Mouse (Mus musculus) midbrain, embryonic 15.5 days (tissue): ENCODE data around the gene Rtn3. TPM values are rescaled to one million over a fixed set of nuclear protein-coding genes. Genes with fewer than 3 reads are reported as not detected.

Experiments
- ATAC-seq: fragments of 200-750 bp; cut with Nextera tagmentation; replicated peaks from 2 replicates; pipeline ENCODE4 v1.8.0; 2017; ENCODE audit warnings: moderate TSS enrichment
- H3K27ac ChIP-seq: fragments of 300-500 bp; sonication (generic); 2 replicates; pipeline ENCODE4 v1.5.1; 2015; ENCODE audit warnings: mild to moderate bottlenecking, inconsistent platforms
- H3K27me3 ChIP-seq: fragments of 300-500 bp; sonication (generic); replicated peaks from 2 replicates; pipeline ENCODE4 v1.6.1; 2015; ENCODE audit warnings: inconsistent platforms
- H3K36me3 ChIP-seq: fragments of 300-500 bp; sonication (generic); replicated peaks from 2 replicates; pipeline ENCODE4 v1.6.1; 2015; ENCODE audit warnings: inconsistent platforms
- H3K4me1 ChIP-seq: fragments of 300-500 bp; sonication (generic); 2 replicates; pipeline ENCODE4 v1.6.1; 2015; ENCODE audit warnings: inconsistent platforms
- H3K4me2 ChIP-seq: fragments of 300-500 bp; sonication (generic); 2 replicates; pipeline ENCODE4 v1.6.1; 2015; ENCODE audit warnings: inconsistent platforms, mild to moderate bottlenecking, moderate library complexity
- H3K4me3 ChIP-seq: fragments of 300-500 bp; sonication (generic); 2 replicates; pipeline ENCODE4 v1.5.1; 2015; ENCODE audit warnings: mild to moderate bottlenecking, inconsistent platforms
- H3K9ac ChIP-seq: fragments of 300-500 bp; sonication (generic); 2 replicates; pipeline ENCODE4 v1.6.1; 2015; ENCODE audit warnings: mild to moderate bottlenecking, inconsistent platforms
- H3K9me3 ChIP-seq: fragments of 300-500 bp; sonication (generic); 2 replicates; pipeline ENCODE4 v1.6.1; 2016; ENCODE audit warnings: inconsistent platforms
- WGBS: fragments of 180-500 bp; shearing (Covaris S2); methylation state at CpG from one replicate; pipeline ENCODE4 v1.1.7; 2015; ENCODE audit warnings: mixed read lengths; 5-methylcytosine and 5-hydroxymethylcytosine counted together
- microRNA-seq: library from miRNA; unstranded; fragments of <30 nt; microRNA quantifications from one replicate; pipeline ENCODE4, GENCODE M21; 2016
- polyA plus RNA-seq: library from polyadenylated mRNA; unstranded; fragments of >200 nt; fragmentation: Nextera tagmentation; extraction: Ambion mirVana; gene quantifications from 2 replicates; pipeline ENCODE4 v1.2.1, GENCODE M21; 2015

The Rtn3 gene
- polyA plus RNA-seq, 1 experiment from 2014 or later: 648 TPM

DNA sequence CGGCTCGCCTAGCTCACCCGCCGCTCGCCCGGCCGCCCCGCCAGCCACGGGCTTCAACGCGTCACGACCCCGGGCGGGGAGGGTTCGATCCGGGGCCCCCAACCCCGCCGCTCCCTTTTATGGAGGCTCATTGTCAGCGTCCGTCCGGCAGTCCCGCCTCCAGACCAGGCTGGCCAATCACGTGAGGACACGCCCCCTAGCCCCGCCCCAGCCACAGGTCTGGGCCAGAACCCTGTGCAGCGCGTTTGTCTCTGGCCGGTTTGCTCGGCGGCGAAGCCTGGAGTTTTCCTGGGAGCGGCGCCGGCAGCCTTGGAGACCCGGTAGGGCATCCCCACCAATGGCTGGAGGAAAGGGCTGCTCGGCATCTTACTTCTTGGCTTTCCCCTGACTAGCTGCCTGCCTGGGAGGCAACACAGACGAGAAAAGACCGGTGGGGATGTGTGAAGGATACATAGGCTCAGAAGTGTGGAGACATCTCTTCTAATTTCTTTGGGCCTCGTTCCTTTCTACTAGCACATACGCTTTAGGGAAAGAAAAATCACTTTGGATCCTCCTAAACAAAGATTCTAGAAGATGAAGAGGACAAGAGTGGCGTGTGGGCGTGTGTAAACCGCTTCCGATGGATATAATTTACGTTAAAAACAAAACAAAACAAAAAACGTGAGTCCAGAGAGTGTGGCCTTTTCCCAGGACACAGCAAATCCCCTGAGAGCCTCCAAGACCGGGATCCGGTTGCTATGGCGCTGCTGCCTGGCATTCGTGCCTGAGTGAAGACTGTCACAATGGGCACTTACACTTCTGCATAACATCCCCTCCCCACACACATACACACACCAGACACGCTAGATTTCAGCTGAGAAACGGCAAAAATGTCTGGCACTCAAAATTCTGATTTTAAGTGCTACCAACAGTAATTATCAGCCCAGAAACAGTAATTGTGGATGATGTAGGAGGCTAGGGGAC is 99.9 kb downstream of the Rtn3 start, which contains the start of gene Spindoc:
Gene Spindoc, minus strand, starts transcription at position 92 of the 963 bp plus-strand sequence.
- H3K9ac ChIP-seq: peak within 1 kb of the TSS; percentile 90
- peaks cover 45% of the 10 kb centered on the region for H3K4me1 ChIP-seq
- H3K27ac ChIP-seq: peak within 1 kb of the TSS; percentile 94
- peak; percentile 98 for ATAC-seq
- H3K9me3 ChIP-seq: no peaks in the 10 kb centered on the region
- no peaks in the 10 kb centered on the region for H3K36me3 ChIP-seq
- no peaks in the 10 kb centered on the region for H3K27me3 ChIP-seq
- peak within 1 kb of the TSS; percentile 63 for H3K4me2 ChIP-seq
- H3K4me3 ChIP-seq: peak within 1 kb of the TSS; percentile 85
- WGBS: under 1% methylated on average over 51 of the region's 52 CpGs

DNA sequence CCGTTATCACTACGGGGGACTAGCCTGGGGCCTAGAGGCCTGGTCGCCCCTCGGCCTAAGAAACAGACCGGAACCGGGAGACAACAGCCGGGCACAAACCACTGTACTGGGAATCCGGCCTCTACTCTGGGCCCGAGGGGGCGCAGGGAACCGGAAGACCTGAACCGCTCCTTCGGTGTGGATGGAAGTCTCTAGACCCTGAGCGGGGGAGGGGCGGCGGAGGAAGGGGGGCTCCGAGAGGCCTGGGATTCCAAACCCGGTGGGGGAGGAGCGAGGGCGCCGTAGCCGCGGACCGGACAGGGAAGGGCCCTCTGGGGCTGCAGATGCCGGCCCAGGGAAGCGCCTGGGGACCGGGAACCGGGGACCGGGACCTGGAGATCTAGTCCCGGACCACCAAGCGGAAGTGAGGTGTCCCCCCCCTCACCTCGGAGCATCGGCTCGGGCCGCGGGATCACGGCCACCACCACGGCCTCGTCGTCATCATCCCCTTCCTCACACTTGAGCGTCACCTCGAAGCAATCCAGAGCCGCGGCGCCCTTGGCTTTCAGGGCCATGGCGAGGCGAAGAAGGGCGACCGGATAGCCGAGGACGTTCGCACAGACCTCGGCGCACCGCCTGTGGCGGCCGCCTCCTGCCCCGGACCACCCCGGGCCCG is 100.7 kb downstream of the Rtn3 start:
- H3K9me3 ChIP-seq: no peaks in the 10 kb centered on the region
- H3K9ac ChIP-seq: peak overlapping the region; percentile 90
- H3K27ac ChIP-seq: peak overlapping the region; percentile 94
- H3K36me3 ChIP-seq: no peaks in the 10 kb centered on the region
- ATAC-seq: peak; percentile 60
- peaks cover 45% of the 10 kb centered on the region for H3K4me1 ChIP-seq
- H3K4me2 ChIP-seq: peak overlapping the region; percentile 63
- peak overlapping the region; percentile 85 for H3K4me3 ChIP-seq
- WGBS: under 1% methylated on average over 55 of the region's 60 CpGs
- no peaks in the 10 kb centered on the region for H3K27me3 ChIP-seq

DNA sequence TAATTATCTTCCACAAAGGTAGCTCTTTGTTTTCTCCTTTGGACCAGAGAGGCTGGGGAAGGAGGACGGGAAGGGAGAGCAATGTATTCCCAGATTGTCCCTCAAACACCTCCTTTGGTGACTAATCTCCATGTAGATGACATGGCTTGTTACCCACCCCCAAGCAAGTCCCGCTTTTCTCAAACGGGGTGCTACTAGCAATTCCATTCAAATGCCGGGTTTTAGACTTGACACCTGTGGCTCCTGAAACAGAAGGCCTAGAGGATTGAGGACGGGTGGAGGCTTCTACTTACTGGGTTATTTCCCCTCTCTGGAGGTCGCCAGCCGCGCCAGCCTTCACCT is 101.2 kb downstream of the Rtn3 start:
- Histone ChIP-seq H3K4me1 (peaks cover 45% of the 10 kb centered on the region), H3K9me3 (no peaks in the 10 kb centered on the region), H3K4me3 (peak overlapping the region; percentile 85), H3K9ac (peak overlapping the region; percentile 90), H3K4me2 (peak overlapping the region; percentile 63), H3K27me3 (no peaks in the 10 kb centered on the region), H3K36me3 (no peaks in the 10 kb centered on the region), H3K27ac (peak overlapping the region; percentile 94)
- no peak for ATAC-seq
- 0% methylated on average over 8 of the region's 8 CpGs for WGBS

DNA sequence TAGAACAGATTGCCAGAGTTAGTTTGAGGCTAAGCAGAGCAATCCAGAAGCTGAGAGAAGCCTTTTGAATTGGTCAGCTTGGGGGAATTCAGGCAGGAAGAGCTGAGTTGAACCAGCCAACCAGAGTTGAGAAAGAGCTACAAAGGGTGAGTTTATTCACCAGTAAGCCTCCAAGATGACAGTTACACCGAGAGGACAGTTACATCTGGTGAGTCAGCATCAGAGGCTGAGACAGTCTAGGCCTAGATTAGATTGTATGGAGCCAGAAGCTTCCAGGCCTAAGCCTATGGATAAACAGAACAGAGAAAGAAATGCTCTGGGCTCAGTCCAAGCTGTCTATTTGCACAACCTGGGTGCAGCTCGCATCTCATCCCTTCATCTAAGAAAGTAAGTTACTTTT is 105.4 kb downstream of the Rtn3 start:
- H3K4me1 ChIP-seq: peaks cover 31% of the 10 kb centered on the region
- ATAC-seq: no peak
- H3K27ac ChIP-seq: no peak overlapping the region
- no peaks in the 10 kb centered on the region for H3K27me3 ChIP-seq
- no peaks in the 10 kb centered on the region for H3K9me3 ChIP-seq
- no peak overlapping the region for H3K4me2 ChIP-seq
- H3K9ac ChIP-seq: no peak overlapping the region
- peaks cover 21% of the 10 kb centered on the region; the same call in 1 of the 2 replicates for H3K36me3 ChIP-seq
- 74% methylated on average over 2 of the region's 2 CpGs for WGBS
- no peak overlapping the region for H3K4me3 ChIP-seq

Small RNA genes within 50 kb of the gene (microRNA-seq; reads per million reads assigned to microRNA genes)
- gene Mir6991: 3.1 reads per million, percentile 15 among the genes with 10 or more reads in this experiment

Other genes with a start within 250 kb of the Rtn3 start
- gene Naa40, start 242.1 kb downstream of the Rtn3 start, polyA plus RNA-seq: 70.1 and 75.1 TPM in 2 replicates
- 25.3 and 30.4 TPM in 2 replicates for gene Rcor2, start 216.0 kb downstream of the Rtn3 start, polyA plus RNA-seq
- 55.5 and 60.2 TPM in 2 replicates for gene Mark2, start 141.4 kb downstream of the Rtn3 start, polyA plus RNA-seq
- gene Spindoc, start 100.3 kb downstream of the Rtn3 start, polyA plus RNA-seq: 35.6 and 40.3 TPM in 2 replicates
- 15.9 and 16.0 TPM in 2 replicates for gene 2700081O15Rik, start 65.7 kb downstream of the Rtn3 start, polyA plus RNA-seq
- gene Atl3, start 10.8 kb upstream of the Rtn3 start, polyA plus RNA-seq: 6.5 TPM in 2 replicates
- gene Pla2g16, start 74.2 kb upstream of the Rtn3 start, polyA plus RNA-seq: 3.0 TPM in 2 replicates
- 0.29 and 0.34 TPM in 2 replicates for gene Lgals12, start 123.9 kb upstream of the Rtn3 start, polyA plus RNA-seq
- not detected in 2 replicates for gene Hrasls5, start 129.3 kb upstream of the Rtn3 start, polyA plus RNA-seq
- gene Slc22a19, start 228.0 kb upstream of the Rtn3 start, polyA plus RNA-seq: 0.09 TPM in 1 of 2 replicates, not detected in the other